Mouse (Mus musculus) hindbrain, embryonic 15.5 days (tissue): ENCODE data around the gene Trim9. TPM values are rescaled to one million over a fixed set of nuclear protein-coding genes. Genes with fewer than 3 reads are reported as not detected.

ENCODE experiments used
- ATAC-seq: fragments of 200-750 bp; cut with Nextera tagmentation; 2 replicates; pipeline ENCODE4 v1.8.0; 2017; ENCODE audit warnings: low read depth, moderate number of reproducible peaks, moderate TSS enrichment; ENCODE audit not compliant: low FRiP score
- H3K27ac ChIP-seq: fragments of 300-500 bp; sonication (generic); replicated peaks from 2 replicates; pipeline ENCODE4 v1.5.1; 2015; ENCODE audit warnings: mild to moderate bottlenecking, inconsistent platforms
- H3K27me3 ChIP-seq: fragments of 300-500 bp; sonication (generic); 2 replicates; pipeline ENCODE4 v1.6.1; 2015; ENCODE audit warnings: control low read depth, inconsistent platforms
- H3K36me3 ChIP-seq: fragments of 300-500 bp; sonication (generic); 2 replicates; pipeline ENCODE4 v1.6.1; 2015; ENCODE audit warnings: control low read depth, inconsistent platforms
- H3K4me1 ChIP-seq: fragments of 300-500 bp; sonication (generic); replicated peaks from 2 replicates; pipeline ENCODE4 v1.6.1; 2015; ENCODE audit warnings: control low read depth, inconsistent platforms
- H3K4me2 ChIP-seq: fragments of 300-500 bp; sonication (generic); 2 replicates; pipeline ENCODE4 v1.6.1; 2015; ENCODE audit warnings: moderate library complexity, mild to moderate bottlenecking, inconsistent platforms
- H3K4me3 ChIP-seq: fragments of 300-500 bp; sonication (generic); 2 replicates; pipeline ENCODE4 v1.5.1; 2015; ENCODE audit warnings: mild to moderate bottlenecking, inconsistent platforms
- H3K9ac ChIP-seq: fragments of 300-500 bp; sonication (generic); 2 replicates; pipeline ENCODE4 v1.6.1; 2015; ENCODE audit warnings: inconsistent platforms
- H3K9me3 ChIP-seq: fragments of 300-500 bp; sonication (generic); 2 replicates; pipeline ENCODE4 v1.6.1; 2016; ENCODE audit warnings: control low read depth, inconsistent platforms
- WGBS: fragments of 180-500 bp; shearing (Covaris S2); methylation state at CpG from one replicate; pipeline ENCODE4 v1.1.7; 2015; 5-methylcytosine and 5-hydroxymethylcytosine counted together
- polyA plus RNA-seq: library from polyadenylated mRNA; unstranded; fragments of >200 nt; fragmentation: Nextera tagmentation; extraction: Ambion mirVana; gene quantifications from 2 replicates; pipeline ENCODE4 v1.2.1, GENCODE M21; 2015

The Trim9 gene
- polyA plus RNA-seq, 1 experiment from 2014 or later, result 93.3 TPM

DNA sequence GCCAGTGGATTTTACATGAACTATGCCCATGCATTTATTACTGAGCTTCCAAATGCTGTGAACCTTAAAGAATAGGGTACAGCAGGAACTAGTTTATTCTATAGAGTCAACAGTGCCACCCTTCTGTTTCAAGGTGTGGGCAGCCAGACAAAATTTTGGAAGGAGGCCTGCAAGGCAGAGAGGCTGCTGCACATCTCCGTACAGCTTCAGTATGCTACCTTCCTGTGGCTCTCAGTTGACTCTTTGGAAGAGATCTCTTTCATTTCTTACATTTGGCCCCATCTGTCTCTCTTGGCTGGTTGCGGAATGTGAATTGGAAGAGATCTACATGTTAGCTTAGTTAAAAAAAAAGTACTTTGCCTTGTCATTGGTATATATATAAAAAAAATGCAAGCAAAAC is 66.5 kb downstream of the Trim9 start:
- H3K4me3 ChIP-seq, result no peak overlapping the region
- H3K9me3 ChIP-seq, result no peaks in the 10 kb centered on the region
- H3K4me2 ChIP-seq, result no peak overlapping the region
- peaks cover 18% of the 10 kb centered on the region; the same call in 1 of the 2 replicates for H3K36me3 ChIP-seq
- no peak overlapping the region for H3K9ac ChIP-seq
- no peaks in the 10 kb centered on the region for H3K4me1 ChIP-seq
- H3K27me3 ChIP-seq, result no peaks in the 10 kb centered on the region
- 91% methylated on average over 2 of the region's 2 CpGs for WGBS
- ATAC-seq, result no peak
- H3K27ac ChIP-seq, result no peak overlapping the region

DNA sequence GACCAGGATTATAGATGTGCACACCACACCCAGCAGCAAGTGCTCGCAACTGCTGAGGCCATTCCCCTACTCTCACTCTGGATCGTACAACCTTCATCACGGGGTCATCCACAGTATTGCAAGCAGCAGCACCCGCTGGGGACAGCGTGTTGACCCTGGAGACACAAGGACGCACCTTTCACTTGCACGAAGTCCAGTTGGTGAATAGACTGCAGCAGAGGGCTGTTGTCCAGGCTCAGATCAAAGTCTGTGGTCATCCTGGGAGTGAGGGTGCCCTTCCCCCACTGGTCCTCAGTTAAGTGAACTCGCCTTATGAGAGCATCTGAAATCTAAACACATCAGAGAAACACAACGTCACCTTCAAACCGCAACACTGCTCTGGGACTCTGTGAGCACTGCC is 67.0 kb downstream of the Trim9 start:
- ATAC-seq, result no peak
- H3K9ac ChIP-seq, result no peak overlapping the region
- 92% methylated on average over 10 of the region's 10 CpGs for WGBS
- no peak overlapping the region for H3K4me3 ChIP-seq
- H3K9me3 ChIP-seq, result no peaks in the 10 kb centered on the region
- H3K27ac ChIP-seq, result no peak overlapping the region
- no peak overlapping the region for H3K4me2 ChIP-seq
- no peaks in the 10 kb centered on the region for H3K27me3 ChIP-seq
- H3K36me3 ChIP-seq, result peaks cover 18% of the 10 kb centered on the region; the same call in 1 of the 2 replicates
- no peaks in the 10 kb centered on the region for H3K4me1 ChIP-seq

DNA sequence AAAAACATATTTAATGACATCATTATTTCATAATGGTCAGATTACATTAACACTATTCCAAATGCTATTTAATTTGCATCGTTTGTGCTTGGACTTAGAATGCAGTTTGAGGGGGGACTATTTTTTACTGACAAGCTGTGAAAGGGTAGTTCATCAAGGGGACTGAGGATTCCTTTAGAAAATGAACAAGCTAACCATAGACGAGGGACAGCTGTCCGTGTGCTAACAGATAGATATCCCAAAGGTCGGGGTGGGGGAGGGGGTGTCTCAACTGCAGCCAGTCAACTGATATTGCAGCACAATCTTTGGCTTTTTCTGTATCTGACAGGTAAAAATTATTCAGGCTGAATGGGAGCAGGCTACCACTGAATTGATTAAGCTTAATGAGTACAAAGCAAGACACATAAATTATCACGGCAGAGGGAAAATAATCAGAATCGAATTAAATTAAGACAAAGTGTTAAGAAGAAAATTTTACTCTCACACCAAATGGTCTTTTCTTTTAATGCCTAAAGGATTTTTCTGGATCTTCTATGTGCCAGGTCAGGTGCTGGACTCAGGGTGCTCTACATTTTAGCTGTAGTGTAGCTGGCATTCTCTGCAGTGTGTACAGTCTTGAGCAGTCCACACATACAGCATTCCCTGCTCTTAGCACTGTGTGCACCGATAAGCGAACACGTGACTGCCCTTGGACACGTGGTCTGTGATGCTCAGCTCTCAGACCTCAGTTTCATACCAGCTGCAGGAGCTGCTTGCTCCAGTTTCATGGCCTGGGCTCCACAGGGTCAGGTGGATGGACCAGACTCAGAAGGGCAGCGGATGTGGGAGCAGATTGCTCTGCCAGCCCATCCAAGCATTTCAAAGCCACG is 70.1 kb downstream of the Trim9 start:
- no peak overlapping the region for H3K27ac ChIP-seq
- no peaks in the 10 kb centered on the region for H3K27me3 ChIP-seq
- no peak overlapping the region for H3K4me3 ChIP-seq
- H3K9ac ChIP-seq, result no peak overlapping the region
- no peak overlapping the region for H3K4me2 ChIP-seq
- ATAC-seq, result no peak; the same call in 1 of the 2 replicates
- peaks cover 20% of the 10 kb centered on the region for H3K36me3 ChIP-seq
- H3K4me1 ChIP-seq, result no peaks in the 10 kb centered on the region
- 69% methylated on average over 12 of the region's 12 CpGs for WGBS
- H3K9me3 ChIP-seq, result no peaks in the 10 kb centered on the region

DNA sequence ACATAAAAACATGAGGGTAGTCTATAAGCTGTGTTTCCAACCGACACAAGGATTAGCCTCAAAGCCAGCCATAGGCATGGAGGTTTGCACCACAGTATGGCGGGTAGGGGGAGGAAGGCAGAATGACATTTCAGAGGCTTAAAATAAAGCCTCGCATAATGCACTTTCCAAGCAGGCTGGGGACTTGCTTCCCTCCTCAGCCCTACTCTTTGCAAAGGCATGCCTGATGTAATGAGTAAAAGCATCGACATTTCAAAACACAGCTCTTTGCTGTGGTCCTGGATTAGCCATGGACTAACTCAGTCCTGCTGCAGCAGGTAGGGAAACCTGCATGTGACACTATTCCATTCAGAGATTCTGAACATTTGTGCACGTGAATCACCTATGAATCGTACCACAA is 77.7 kb downstream of the Trim9 start:
- no peak overlapping the region for H3K4me3 ChIP-seq
- H3K27ac ChIP-seq, result no peak overlapping the region

DNA sequence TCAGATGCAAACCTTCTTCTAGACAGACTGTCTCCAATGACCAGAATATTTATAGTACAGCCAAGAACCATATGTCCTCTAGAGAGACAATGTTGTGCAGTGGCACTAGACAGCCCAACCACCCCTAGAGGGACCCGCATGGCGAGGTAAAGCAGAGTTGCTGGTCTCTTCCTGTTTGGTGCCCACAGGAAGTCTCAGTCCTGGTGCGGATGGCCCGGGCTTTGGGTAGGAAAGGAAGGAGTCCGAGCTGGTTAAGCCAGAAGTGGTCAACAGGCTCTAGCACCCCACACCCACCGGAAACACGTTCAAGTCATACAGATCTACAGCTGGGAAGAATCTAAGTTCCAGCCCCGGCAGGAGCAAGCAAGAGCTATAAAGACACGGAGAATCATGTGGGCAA is 80.1 kb downstream of the Trim9 start:
- H3K4me3 ChIP-seq, result no peak overlapping the region
- no peaks in the 10 kb centered on the region for H3K27me3 ChIP-seq
- H3K4me1 ChIP-seq, result no peaks in the 10 kb centered on the region
- no peak overlapping the region for H3K27ac ChIP-seq
- no peak overlapping the region for H3K9ac ChIP-seq
- 89% methylated on average over 9 of the region's 9 CpGs for WGBS
- peaks cover 18% of the 10 kb centered on the region for H3K36me3 ChIP-seq
- no peaks in the 10 kb centered on the region for H3K9me3 ChIP-seq
- no peak overlapping the region for H3K4me2 ChIP-seq
- no peak for ATAC-seq

More for the DNA sequence above, 77.7 kb downstream of the Trim9 start:
- Histone ChIP-seq H3K4me1 (no peaks in the 10 kb centered on the region), H3K36me3 (peaks cover 16% of the 10 kb centered on the region), H3K9ac (no peak overlapping the region), H3K9me3 (no peaks in the 10 kb centered on the region), H3K4me2 (no peak overlapping the region), H3K27me3 (no peaks in the 10 kb centered on the region)
- WGBS, result 83% methylated on average over 6 of the region's 6 CpGs
- no peak for ATAC-seq

DNA sequence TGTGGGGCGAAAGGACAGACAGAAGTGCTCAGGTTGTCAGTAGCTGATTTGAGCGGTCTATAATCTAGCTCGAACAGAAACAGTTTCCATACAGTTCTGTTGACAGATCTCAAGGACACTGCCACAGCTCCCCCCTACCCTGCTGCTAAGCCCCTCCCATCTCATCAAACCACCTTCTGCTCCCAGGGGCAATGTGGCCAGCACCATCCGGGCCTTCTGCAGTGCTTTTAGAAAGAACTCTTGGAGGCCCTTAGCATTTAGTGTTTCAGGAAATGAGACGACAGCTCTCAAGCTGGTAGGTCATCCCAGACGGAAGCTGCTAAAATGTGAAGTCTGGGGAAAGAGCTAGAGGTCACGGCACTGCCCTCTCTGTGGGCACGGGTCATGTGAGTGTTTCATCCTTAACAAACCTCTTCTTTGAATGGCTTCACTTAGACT is 80.9 kb downstream of the Trim9 start:
- Histone ChIP-seq H3K4me1 (no peaks in the 10 kb centered on the region), H3K27me3 (no peaks in the 10 kb centered on the region), H3K36me3 (peaks cover 18% of the 10 kb centered on the region), H3K4me3 (no peak overlapping the region), H3K4me2 (no peak overlapping the region), H3K9me3 (no peaks in the 10 kb centered on the region), H3K27ac (no peak overlapping the region), H3K9ac (no peak overlapping the region)
- no peak for ATAC-seq
- 47% methylated on average over 8 of the region's 8 CpGs for WGBS

DNA sequence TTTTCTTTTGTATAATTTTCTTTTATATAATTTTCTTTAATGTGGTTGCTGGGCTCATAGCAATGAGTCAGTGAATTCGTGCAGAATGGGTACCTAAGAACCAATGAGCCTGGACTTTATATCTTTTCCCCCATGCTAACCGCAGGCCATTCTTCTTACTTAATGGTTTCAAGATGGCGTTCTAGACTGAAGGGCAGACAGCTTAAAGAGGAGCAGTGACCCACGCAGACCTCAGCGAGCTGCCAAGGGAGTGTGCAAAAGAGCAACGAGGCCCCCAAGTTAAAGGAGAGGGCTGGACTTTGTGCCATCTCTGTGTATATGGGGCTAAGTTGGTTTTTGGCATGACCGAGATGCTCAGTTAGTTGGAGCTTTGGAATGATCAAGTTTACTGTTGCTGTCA is 83.7 kb downstream of the Trim9 start:
- no peak overlapping the region for H3K4me3 ChIP-seq
- no peak for ATAC-seq
- no peak overlapping the region for H3K9ac ChIP-seq
- no peak overlapping the region for H3K4me2 ChIP-seq
- WGBS, result 28% methylated on average over 7 of the region's 7 CpGs
- H3K36me3 ChIP-seq, result peaks cover 18% of the 10 kb centered on the region
- H3K9me3 ChIP-seq, result no peaks in the 10 kb centered on the region
- no peaks in the 10 kb centered on the region for H3K4me1 ChIP-seq
- H3K27ac ChIP-seq, result no peak overlapping the region
- no peaks in the 10 kb centered on the region for H3K27me3 ChIP-seq

DNA sequence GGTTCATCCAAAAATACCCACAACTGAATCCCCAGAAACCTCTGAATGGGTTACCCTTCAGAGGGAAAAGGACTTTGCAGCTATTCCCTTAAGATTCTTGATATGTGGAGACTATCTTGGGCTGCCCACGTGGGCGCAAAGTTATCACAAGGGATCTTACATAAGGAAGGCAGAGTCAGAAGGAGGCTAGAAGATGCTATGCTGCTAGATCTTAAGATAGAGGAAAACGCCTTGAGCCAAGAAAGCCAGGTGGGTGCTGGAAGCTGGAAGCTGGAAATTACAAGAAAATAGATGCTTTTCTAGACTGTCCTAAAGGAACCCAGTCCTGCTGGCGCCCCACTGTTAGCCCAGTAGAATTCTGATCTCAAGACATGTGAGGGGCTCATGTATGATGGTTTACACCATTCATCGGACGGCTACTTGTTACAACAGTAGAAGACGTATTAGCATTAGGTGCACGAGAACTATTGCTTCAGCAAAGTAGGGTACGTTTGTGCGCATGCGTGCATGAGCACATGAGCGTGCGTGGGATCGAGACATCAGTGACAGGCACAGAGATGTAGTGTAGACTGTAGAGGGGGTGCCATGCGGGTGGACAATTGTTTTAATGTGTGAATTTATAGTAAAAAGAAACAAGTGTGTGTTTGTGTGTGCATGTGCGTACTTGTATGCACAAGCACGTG is 85.0 kb downstream of the Trim9 start:
- ATAC-seq, result no peak
- Histone ChIP-seq H3K4me1 (no peaks in the 10 kb centered on the region), H3K27ac (no peak overlapping the region), H3K27me3 (no peaks in the 10 kb centered on the region), H3K36me3 (peaks cover 15% of the 10 kb centered on the region), H3K9ac (no peak overlapping the region), H3K9me3 (no peaks in the 10 kb centered on the region), H3K4me3 (no peak overlapping the region), H3K4me2 (no peak overlapping the region)
- 92% methylated on average over 17 of the region's 17 CpGs for WGBS

DNA sequence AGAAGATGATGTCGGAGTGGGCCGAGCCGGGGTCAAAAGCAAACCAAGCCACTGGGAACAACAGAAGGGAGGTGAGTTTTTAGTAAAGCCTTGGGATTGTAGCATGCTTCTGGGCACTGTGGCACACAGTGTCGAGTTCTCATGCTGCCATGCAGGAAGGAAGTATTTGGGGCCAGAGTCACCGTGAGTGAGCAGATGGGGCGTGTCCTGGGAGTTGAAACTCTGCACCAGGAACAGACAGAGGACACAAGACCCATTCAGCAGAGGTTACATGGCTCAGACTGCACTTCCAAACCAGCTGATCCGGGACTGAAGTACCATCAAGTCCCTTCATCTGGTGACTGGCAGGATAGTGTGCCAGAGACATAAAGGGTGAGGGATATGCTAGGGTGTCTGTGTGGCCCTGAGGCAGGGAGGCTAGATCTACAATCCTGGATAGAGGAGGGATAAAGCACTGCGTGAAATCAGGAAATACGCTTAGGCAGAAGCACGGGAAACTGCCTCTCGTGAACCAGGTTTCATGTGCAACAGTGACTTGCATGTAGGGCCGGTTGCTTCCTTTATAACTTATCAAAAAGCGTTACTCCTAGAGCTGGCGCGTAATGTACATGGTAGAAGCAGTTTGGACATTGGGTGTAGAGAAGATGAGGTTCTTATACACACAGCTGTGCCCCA is 96.1 kb downstream of the Trim9 start:
- H3K9me3 ChIP-seq, result no peaks in the 10 kb centered on the region
- no peak overlapping the region for H3K4me2 ChIP-seq
- no peak overlapping the region for H3K4me3 ChIP-seq
- H3K4me1 ChIP-seq, result peaks cover 14% of the 10 kb centered on the region
- H3K36me3 ChIP-seq, result no peaks in the 10 kb centered on the region
- H3K9ac ChIP-seq, result no peak overlapping the region
- no peak overlapping the region for H3K27ac ChIP-seq
- no peaks in the 10 kb centered on the region for H3K27me3 ChIP-seq
- no peak for ATAC-seq
- 82% methylated on average over 15 of the region's 15 CpGs for whole genome bisulfite sequencing

DNA sequence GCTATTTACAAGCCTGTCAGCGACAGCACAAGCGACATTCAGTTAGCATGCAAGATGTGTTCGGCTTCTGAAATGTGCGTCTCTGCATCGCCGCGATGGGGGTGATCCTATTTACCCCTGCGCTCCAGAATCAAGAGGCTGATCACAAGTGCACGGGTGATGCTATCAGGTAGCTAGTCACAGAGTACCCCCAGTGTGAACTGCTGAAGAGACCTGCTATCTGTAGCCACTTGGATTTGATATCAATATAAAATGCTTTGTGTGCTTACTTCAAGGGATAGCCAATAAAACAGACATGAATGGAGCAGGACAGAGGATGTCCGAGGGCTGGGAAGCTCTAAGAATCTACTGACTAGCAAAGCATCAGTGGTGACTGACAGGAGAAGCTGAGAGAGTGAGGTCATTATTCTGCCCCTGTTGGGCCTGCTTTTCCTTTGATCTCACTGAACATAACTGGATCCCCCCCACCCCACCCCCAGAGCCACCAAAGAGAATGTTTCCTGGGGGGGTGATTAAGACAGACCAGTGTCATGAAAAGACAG is 97.7 kb downstream of the Trim9 start:
- Histone ChIP-seq H3K4me1 (peaks cover 14% of the 10 kb centered on the region), H3K9me3 (no peaks in the 10 kb centered on the region), H3K27me3 (no peaks in the 10 kb centered on the region), H3K27ac (no peak overlapping the region), H3K36me3 (peaks cover 8% of the 10 kb centered on the region; the same call in 1 of the 2 replicates), H3K4me2 (no peak overlapping the region), H3K9ac (no peak overlapping the region), H3K4me3 (no peak overlapping the region)
- WGBS, result 60% methylated on average over 10 of the region's 10 CpGs
- no peak for ATAC-seq

DNA sequence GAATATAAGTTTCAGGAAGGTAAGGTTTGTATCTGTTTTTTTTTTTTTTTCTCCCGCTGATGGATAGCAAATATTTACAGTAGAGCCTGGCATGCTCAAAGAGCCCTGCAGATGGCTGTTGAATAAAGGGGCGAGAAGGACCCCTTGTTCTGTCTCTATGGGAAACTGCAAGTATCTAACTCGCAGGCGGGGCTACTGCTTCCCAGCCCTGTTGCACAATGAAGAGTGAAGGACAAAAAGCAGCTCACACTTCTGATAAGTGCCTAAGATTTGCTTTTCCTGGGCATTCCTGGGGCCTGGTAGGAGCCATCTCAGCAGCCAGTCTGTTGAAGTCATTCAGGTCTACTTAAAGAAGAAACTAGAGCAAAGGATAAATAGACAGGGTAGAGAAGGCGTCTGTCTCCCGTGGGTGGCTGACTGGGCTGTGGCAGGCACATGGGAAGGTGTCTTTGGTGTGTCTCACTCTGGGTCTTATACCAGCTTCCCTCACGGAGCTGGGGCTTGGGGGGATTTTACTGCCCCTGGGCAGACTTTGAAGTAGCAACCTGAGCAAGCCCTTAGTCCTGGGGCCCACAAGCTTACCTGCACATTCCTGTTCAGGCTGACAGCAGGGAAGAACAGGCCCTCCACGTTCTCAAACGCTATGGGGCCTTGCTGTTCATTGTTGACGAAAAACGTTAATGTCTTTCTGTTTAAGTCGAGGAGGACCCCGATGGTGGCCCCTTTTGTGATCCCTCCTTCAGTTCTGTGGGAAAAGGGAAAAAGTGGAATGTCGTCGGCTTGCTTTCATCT is 99.5 kb downstream of the Trim9 start:
- Histone ChIP-seq H3K9ac (no peak overlapping the region), H3K4me1 (peaks cover 14% of the 10 kb centered on the region), H3K27me3 (no peaks in the 10 kb centered on the region), H3K36me3 (peaks cover 8% of the 10 kb centered on the region; the same call in 1 of the 2 replicates), H3K9me3 (no peaks in the 10 kb centered on the region), H3K27ac (peak overlapping the region; percentile 64), H3K4me2 (no peak overlapping the region), H3K4me3 (no peak overlapping the region)
- peak; percentile 64; the same call in 1 of the 2 replicates for ATAC-seq
- 28% methylated on average over 15 of the region's 15 CpGs for WGBS
